Mouse (Mus musculus): ENCODE data around the gene Tex11. TPM values are rescaled to one million over a fixed set of nuclear protein-coding genes. Genes with fewer than 3 reads are reported as not detected.

Gene Tex11
- polyA plus RNA-seq, 1 experiment from 2014 or later = 0.11 TPM

DNA sequence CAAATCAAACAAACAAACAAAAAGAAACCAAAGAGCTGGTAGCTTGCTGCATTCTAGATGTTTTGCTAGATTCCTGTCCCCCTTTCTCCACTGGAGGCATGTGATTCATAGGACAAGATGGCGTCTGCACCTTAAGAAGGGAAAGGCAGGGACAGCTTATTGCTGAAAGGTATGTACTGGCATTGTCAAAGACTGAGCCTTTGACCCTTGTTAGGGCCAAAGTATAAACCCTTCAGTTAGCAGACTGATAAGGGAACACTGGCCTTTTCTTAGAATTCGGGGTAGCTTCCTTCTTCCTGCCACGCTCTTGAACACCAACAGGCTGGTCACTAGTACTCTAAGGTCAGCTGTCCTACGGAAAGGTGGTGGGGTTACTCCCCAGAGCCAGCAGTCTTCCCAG is 262.1 kb downstream of the Tex11 start:
- no peak overlapping the region for H3K4me2 ChIP-seq
- WGBS = 91% methylated on average over 4 of the region's 4 CpGs
- H3K4me1 ChIP-seq (ENCODE audit: control insufficient read depth, insufficient read depth, low read length) = no peaks in the 10 kb centered on the region
- no peak overlapping the region for H3K27ac ChIP-seq (ENCODE audit: low read depth, low read length)
- ATAC-seq (ENCODE audit: low FRiP score) (no peak), DNase-seq (ENCODE audit: low spot score, missing footprints) (no peak)
- no peaks in the 10 kb centered on the region; the same call in 1 of the 2 replicates for H3K27me3 ChIP-seq (ENCODE audit: control insufficient read depth, insufficient read depth, low read length)
- 0 out of 2 replicates have a peak, but pooled peaks cover 2% of the 10 kb centered on the region for H3K36me3 ChIP-seq (ENCODE audit: control insufficient read depth, insufficient read depth, low read length)
- no peak overlapping the region for H3K4me3 ChIP-seq (ENCODE audit: low read depth, low read length)
- no peaks in the 10 kb centered on the region for H3K9me3 ChIP-seq (ENCODE audit: control insufficient read depth, low read length)
- H3K9ac ChIP-seq (ENCODE audit: low read length) = no peak overlapping the region

DNA sequence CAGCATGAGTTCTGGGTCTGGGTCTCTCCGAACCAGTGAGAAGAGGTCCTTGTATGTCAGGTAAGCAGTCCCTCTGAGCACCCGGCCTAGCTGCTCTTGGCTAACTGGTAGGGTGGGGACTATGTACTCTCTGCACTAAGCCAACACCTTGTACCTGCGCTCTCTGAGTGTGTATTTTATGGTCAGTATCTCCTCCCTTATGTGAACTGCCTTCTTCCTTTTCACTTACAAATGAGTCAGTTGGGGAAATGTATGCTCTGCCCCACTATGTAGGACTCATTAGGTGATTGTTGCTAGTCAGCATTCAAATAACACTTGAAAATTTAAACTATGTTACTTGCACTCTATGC is 262.8 kb downstream of the Tex11 start:
- no peak overlapping the region for H3K4me2 ChIP-seq
- no peak overlapping the region for H3K4me3 ChIP-seq (ENCODE audit: low read depth, low read length)
- H3K9ac ChIP-seq (ENCODE audit: low read length) = no peak overlapping the region
- no peaks in the 10 kb centered on the region for H3K9me3 ChIP-seq (ENCODE audit: control insufficient read depth, low read length)
- DNase-seq (ENCODE audit: low spot score, missing footprints) (no peak), ATAC-seq (ENCODE audit: low FRiP score) (no peak)
- no peaks in the 10 kb centered on the region; the same call in 1 of the 2 replicates for H3K27me3 ChIP-seq (ENCODE audit: control insufficient read depth, insufficient read depth, low read length)
- H3K4me1 ChIP-seq (ENCODE audit: control insufficient read depth, insufficient read depth, low read length) = no peaks in the 10 kb centered on the region
- 95% methylated on average over 3 of the region's 3 CpGs for WGBS
- H3K36me3 ChIP-seq (ENCODE audit: control insufficient read depth, insufficient read depth, low read length) = 0 out of 2 replicates have a peak, but pooled peaks cover 2% of the 10 kb centered on the region
- H3K27ac ChIP-seq (ENCODE audit: low read depth, low read length) = no peak overlapping the region

DNA sequence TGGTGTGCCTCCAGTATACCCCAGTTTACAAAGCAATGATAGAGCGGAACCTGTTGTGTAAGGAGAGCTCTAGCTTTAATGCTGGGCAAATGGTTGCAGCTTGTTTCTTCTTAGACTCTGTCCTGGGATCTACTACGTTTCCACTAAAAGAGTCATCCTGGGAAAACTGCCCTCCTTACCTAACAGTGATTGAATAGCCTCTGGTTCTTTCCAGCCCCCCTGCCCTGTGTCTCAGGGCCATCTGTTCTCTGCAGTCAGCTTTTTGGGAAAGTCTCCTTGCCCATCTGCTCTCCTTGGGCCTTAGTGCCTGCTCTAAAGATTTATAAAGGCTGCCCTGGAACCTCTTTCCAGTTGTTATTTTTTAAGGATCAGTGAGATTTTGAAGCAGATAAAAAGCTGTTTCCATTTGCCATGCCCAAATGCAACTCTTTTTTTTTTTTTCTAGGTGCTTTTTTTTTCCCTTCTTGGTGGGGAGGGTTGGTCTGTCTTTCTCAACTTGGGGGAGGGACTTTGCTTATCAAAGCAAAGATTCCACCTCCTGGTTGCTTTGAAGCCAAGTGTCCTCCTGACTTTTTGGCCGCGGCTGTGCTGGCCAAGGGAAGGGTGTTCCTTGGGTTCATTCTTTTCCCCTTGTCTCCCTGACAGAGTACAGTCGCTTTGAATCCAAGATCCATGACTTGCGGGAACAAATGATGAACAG is 263.3 kb downstream of the Tex11 start:
- no peak overlapping the region for H3K27ac ChIP-seq (ENCODE audit: low read depth, low read length)
- ATAC-seq (ENCODE audit: low FRiP score) (no peak), DNase-seq (ENCODE audit: low spot score, missing footprints) (no peak)
- no peak overlapping the region for H3K9ac ChIP-seq (ENCODE audit: low read length)
- 0 out of 2 replicates have a peak, but pooled peaks cover 2% of the 10 kb centered on the region for H3K36me3 ChIP-seq (ENCODE audit: control insufficient read depth, insufficient read depth, low read length)
- H3K4me2 ChIP-seq = no peak overlapping the region
- H3K4me3 ChIP-seq (ENCODE audit: low read depth, low read length) = no peak overlapping the region
- WGBS = 90% methylated on average over 6 of the region's 6 CpGs
- H3K4me1 ChIP-seq (ENCODE audit: control insufficient read depth, insufficient read depth, low read length) = no peaks in the 10 kb centered on the region
- H3K27me3 ChIP-seq (ENCODE audit: control insufficient read depth, insufficient read depth, low read length) = no peaks in the 10 kb centered on the region; the same call in 1 of the 2 replicates
- H3K9me3 ChIP-seq (ENCODE audit: control insufficient read depth, low read length) = no peaks in the 10 kb centered on the region

GRCm38 (mm10) chrX:100789322-100789721 is 270.1 kb downstream of the Tex11 start:
- H3K9ac ChIP-seq (ENCODE audit: low read length) = no peak overlapping the region
- 91% methylated on average over 4 of the region's 4 CpGs for WGBS
- DNase-seq (ENCODE audit: low spot score, missing footprints) (no peak), ATAC-seq (ENCODE audit: low FRiP score) (no peak)
- no peak overlapping the region for H3K4me2 ChIP-seq
- H3K4me3 ChIP-seq (ENCODE audit: low read depth, low read length) = no peak overlapping the region
- no peaks in the 10 kb centered on the region for H3K27me3 ChIP-seq (ENCODE audit: control insufficient read depth, insufficient read depth, low read length)
- no peaks in the 10 kb centered on the region for H3K4me1 ChIP-seq (ENCODE audit: control insufficient read depth, insufficient read depth, low read length)
- no peak overlapping the region for H3K27ac ChIP-seq (ENCODE audit: low read depth, low read length)
- no peaks in the 10 kb centered on the region for H3K9me3 ChIP-seq (ENCODE audit: control insufficient read depth, low read length)
- no peaks in the 10 kb centered on the region for H3K36me3 ChIP-seq (ENCODE audit: control insufficient read depth, insufficient read depth, low read length)

Other genes with a start within 250 kb of the Tex11 start
- gene Slc7a3, start 26.4 kb upstream of the Tex11 start, polyA plus RNA-seq (2014; fragmentation: Nextera tagmentation; extraction: Ambion mirVana) = 0.77 and 0.91 TPM in 2 replicates
- 61.5 and 66.6 TPM in 2 replicates for gene Snx12, start 162.9 kb upstream of the Tex11 start, polyA plus RNA-seq (2014; fragmentation: Nextera tagmentation; extraction: Ambion mirVana)
- gene Foxo4, start 194.9 kb upstream of the Tex11 start, polyA plus RNA-seq (2014; fragmentation: Nextera tagmentation; extraction: Ambion mirVana) = 1.3 and 1.7 TPM in 2 replicates
- not detected in 2 replicates for gene Gm614, start 204.3 kb upstream of the Tex11 start, polyA plus RNA-seq (2014; fragmentation: Nextera tagmentation; extraction: Ambion mirVana)
- gene Il2rg, start 208.6 kb upstream of the Tex11 start, polyA plus RNA-seq (2014; fragmentation: Nextera tagmentation; extraction: Ambion mirVana) = 4.1 and 4.3 TPM in 2 replicates
- gene Gm20489, start 209.4 kb upstream of the Tex11 start, polyA plus RNA-seq (2014; fragmentation: Nextera tagmentation; extraction: Ambion mirVana) = not detected in 2 replicates
- gene Med12, start 214.4 kb upstream of the Tex11 start, polyA plus RNA-seq (2014; fragmentation: Nextera tagmentation; extraction: Ambion mirVana) = 37.9 and 39.5 TPM in 2 replicates
- gene Nlgn3, start 239.5 kb upstream of the Tex11 start, polyA plus RNA-seq (2014; fragmentation: Nextera tagmentation; extraction: Ambion mirVana) = 21.7 and 24.2 TPM in 2 replicates

All from midbrain, embryonic 11.5 days (tissue).